23 mouse cellular contexts compared by ENCODE assay signal in genomic region chr8:57567998-57568397, GRCm38 (mm10). TPM values are rescaled to one million over a fixed set of nuclear protein-coding genes. Genes with fewer than 3 reads are reported as not detected.
DNase-seq lines count a peak whose midpoint lies in the region; ATAC-seq and TF ChIP-seq lines count a peak whose summit lies in the region.
"Had no signal": no experiment of that assay in that cellular context is flagged by ENCODE, and none has a peak within 500 bp of the region (broad histone marks: within the 10 kb centered on the region; RNA-seq: fewer than 3 reads in every experiment).

No protein-coding gene starts in this region.

- 81% methylated on average over 7 of the region's 7 CpGs for WGBS in hindbrain, embryonic 13.5 days
- WGBS in hindbrain, embryonic 11.5 days, result 92% methylated on average over 7 of the region's 7 CpGs
- WGBS in kidney, embryonic 15.5 days, result 74% methylated on average over 7 of the region's 7 CpGs
- WGBS in kidney, postnatal 0 days, result 73% methylated on average over 7 of the region's 7 CpGs
- WGBS in kidney, adult 2 months, result 88% methylated on average over 7 of the region's 7 CpGs
- WGBS in neural tube, embryonic 13.5 days, result 57% methylated on average over 7 of the region's 7 CpGs

- no peak for DNase-seq in hindbrain, embryonic 11.5 days (ENCODE audit: low spot score)
- DNase-seq in kidney, postnatal 10 days, result no peak
- DNase-seq in kidney, postnatal 0 days (ENCODE audit: low spot score), result peak; percentile 76
- DNase-seq in kidney, adult 2 months, result no peak
- DNase-seq in neural tube, embryonic 10.5 days (ENCODE audit: extremely low spot score, low spot score), result no peak
- DNase-seq: adrenal gland, adult 2 months; adrenal gland, postnatal 10 days; adrenal gland, postnatal 25 days; cerebellum, adult 11 months; cerebellum, adult 8-10 months; cerebellum, adult 9-11 months; cerebellum, postnatal 14 days; cerebellum, postnatal 36 days; embryo, embryonic 11 days had no signal

- TF ChIP-seq CTCF in kidney, postnatal 0 days (IDR thresholded peaks at IDR 0.05; ENCODE audit: low read depth), result no peak
- no peak for TF ChIP-seq CTCF in kidney, adult 2 months (conservative IDR thresholded peaks at IDR 0.05; ENCODE audit: insufficient read depth, insufficient read length, low read depth, low read length)

- no peak for ATAC-seq in hindbrain, embryonic 13.5 days (ENCODE audit: low FRiP score)
- ATAC-seq in hindbrain, embryonic 11.5 days (ENCODE audit: low FRiP score), result no peak
- ATAC-seq in kidney, embryonic 15.5 days (replicated peaks; ENCODE audit: low FRiP score), result peak; percentile 46; the same call in 1 of the 2 replicates
- ATAC-seq in kidney, postnatal 0 days (replicated peaks; ENCODE audit: low FRiP score, low read depth), result no peak
- no peak for ATAC-seq in neural tube, embryonic 13.5 days (ENCODE audit: low read depth)
- ATAC-seq: forebrain, embryonic 16.5 days had no signal

- no peak for TF ChIP-seq POLR2A in kidney, adult 2 months (IDR thresholded peaks at IDR 0.05; ENCODE audit: low read depth, low read length)

- H3K36me3 ChIP-seq in hindbrain, embryonic 13.5 days, result no peaks in the 10 kb centered on the region
- no peaks in the 10 kb centered on the region for H3K36me3 ChIP-seq in hindbrain, embryonic 11.5 days (ENCODE audit: control insufficient read depth, insufficient read depth, low read length)
- no peaks in the 10 kb centered on the region for H3K36me3 ChIP-seq in kidney, embryonic 15.5 days
- no peaks in the 10 kb centered on the region for H3K36me3 ChIP-seq in kidney, postnatal 0 days (ENCODE audit: insufficient read depth, low read length)
- H3K36me3 ChIP-seq in kidney, adult 2 months (ENCODE audit: control insufficient read depth, insufficient read depth, low read length), result no peaks in the 10 kb centered on the region
- H3K36me3 ChIP-seq in neural tube, embryonic 13.5 days, result no peaks in the 10 kb centered on the region
- H3K36me3 ChIP-seq: embryonic facial prominence, embryonic 13.5 days; embryonic facial prominence, embryonic 15.5 days; forebrain, embryonic 12.5 days had no signal

- no peak overlapping the region for H3K4me2 ChIP-seq in hindbrain, embryonic 13.5 days
- no peak overlapping the region for H3K4me2 ChIP-seq in hindbrain, embryonic 11.5 days (replicated peaks; ENCODE audit: low read depth, low read length)
- H3K4me2 ChIP-seq in kidney, embryonic 15.5 days, result no peak overlapping the region
- no peak overlapping the region for H3K4me2 ChIP-seq in kidney, postnatal 0 days (ENCODE audit: low read length)
- H3K4me2 ChIP-seq in neural tube, embryonic 13.5 days, result no peak overlapping the region
- H3K4me2 ChIP-seq: embryonic facial prominence, embryonic 13.5 days; embryonic facial prominence, embryonic 15.5 days; forebrain, embryonic 12.5 days had no signal

- H3K4me1 ChIP-seq in hindbrain, embryonic 13.5 days (replicated peaks), result peaks cover 23% of the 10 kb centered on the region
- H3K4me1 ChIP-seq in hindbrain, embryonic 11.5 days (replicated peaks; ENCODE audit: control insufficient read depth, insufficient read depth, low read length), result no peaks in the 10 kb centered on the region
- H3K4me1 ChIP-seq in kidney, embryonic 15.5 days, result peaks cover 14% of the 10 kb centered on the region
- H3K4me1 ChIP-seq in kidney, postnatal 0 days (replicated peaks; ENCODE audit: insufficient read depth, low read length), result no peaks in the 10 kb centered on the region
- no peaks in the 10 kb centered on the region for H3K4me1 ChIP-seq in kidney, adult 2 months (ENCODE audit: control insufficient read depth, insufficient read depth, low read length)
- H3K4me1 ChIP-seq in neural tube, embryonic 13.5 days (replicated peaks), result peaks cover 23% of the 10 kb centered on the region

- H3K4me3 ChIP-seq in hindbrain, embryonic 13.5 days, result no peak overlapping the region
- H3K4me3 ChIP-seq in hindbrain, embryonic 11.5 days (ENCODE audit: low read depth, low read length), result no peak overlapping the region
- no peak overlapping the region for H3K4me3 ChIP-seq in kidney, embryonic 15.5 days (replicated peaks)
- no peak overlapping the region for H3K4me3 ChIP-seq in kidney, postnatal 0 days (replicated peaks; ENCODE audit: low read depth, low read length)
- no peak overlapping the region for H3K4me3 ChIP-seq in kidney, adult 2 months (ENCODE audit: insufficient read depth, low read depth, low read length)
- no peak overlapping the region for H3K4me3 ChIP-seq in neural tube, embryonic 13.5 days
- H3K4me3 ChIP-seq: embryonic facial prominence, embryonic 13.5 days; embryonic facial prominence, embryonic 15.5 days; erythroblast, embryonic 14.5 days; forebrain, embryonic 10.5 days; forebrain, embryonic 12.5 days had no signal

- H3K27me3 ChIP-seq in hindbrain, embryonic 13.5 days, result no peaks in the 10 kb centered on the region
- no peaks in the 10 kb centered on the region for H3K27me3 ChIP-seq in hindbrain, embryonic 11.5 days (ENCODE audit: control insufficient read depth, insufficient read depth, low read length)
- no peaks in the 10 kb centered on the region for H3K27me3 ChIP-seq in kidney, embryonic 15.5 days
- H3K27me3 ChIP-seq in kidney, postnatal 0 days (ENCODE audit: insufficient read depth, low read length), result no peaks in the 10 kb centered on the region
- H3K27me3 ChIP-seq in kidney, adult 2 months (replicated peaks; ENCODE audit: control insufficient read depth, insufficient read depth, low read length), result no peaks in the 10 kb centered on the region
- H3K27me3 ChIP-seq in neural tube, embryonic 13.5 days, result no peaks in the 10 kb centered on the region
- H3K27me3 ChIP-seq: embryonic facial prominence, embryonic 13.5 days; embryonic facial prominence, embryonic 15.5 days; forebrain, embryonic 12.5 days had no signal

- peak overlapping the region; percentile 6; the same call in 1 of the 2 replicates for H3K27ac ChIP-seq in hindbrain, embryonic 13.5 days
- H3K27ac ChIP-seq in hindbrain, embryonic 11.5 days (ENCODE audit: low read depth, low read length), result no peak overlapping the region
- H3K27ac ChIP-seq in kidney, embryonic 15.5 days, result 0 out of 2 replicates have a peak overlapping the region, but pooled peaks have one; percentile 38
- no peak overlapping the region for H3K27ac ChIP-seq in kidney, postnatal 0 days
- H3K27ac ChIP-seq in kidney, adult 2 months (ENCODE audit: insufficient read depth, low read depth, low read length), result no peak overlapping the region
- no peak overlapping the region; the same call in 1 of the 2 replicates for H3K27ac ChIP-seq in neural tube, embryonic 13.5 days (replicated peaks)
- H3K27ac ChIP-seq: embryonic facial prominence, embryonic 13.5 days; embryonic facial prominence, embryonic 15.5 days; forebrain, embryonic 10.5 days; forebrain, embryonic 12.5 days had no signal

- no peak overlapping the region for H3K9ac ChIP-seq in hindbrain, embryonic 13.5 days
- H3K9ac ChIP-seq in hindbrain, embryonic 11.5 days (ENCODE audit: low read depth, low read length), result no peak overlapping the region
- no peak overlapping the region for H3K9ac ChIP-seq in kidney, embryonic 15.5 days
- H3K9ac ChIP-seq in kidney, postnatal 0 days (ENCODE audit: low read depth, low read length), result no peak overlapping the region
- H3K9ac ChIP-seq in neural tube, embryonic 13.5 days, result 0 out of 2 replicates have a peak overlapping the region, but pooled peaks have one; percentile 22
- H3K9ac ChIP-seq: embryonic facial prominence, embryonic 13.5 days; embryonic facial prominence, embryonic 15.5 days; forebrain, embryonic 12.5 days had no signal

- no peaks in the 10 kb centered on the region for H3K9me3 ChIP-seq in hindbrain, embryonic 13.5 days
- H3K9me3 ChIP-seq in hindbrain, embryonic 11.5 days (ENCODE audit: control insufficient read depth, low read length), result no peaks in the 10 kb centered on the region
- H3K9me3 ChIP-seq in kidney, embryonic 15.5 days (replicated peaks), result no peaks in the 10 kb centered on the region
- H3K9me3 ChIP-seq in kidney, postnatal 0 days (replicated peaks; ENCODE audit: low read length), result no peaks in the 10 kb centered on the region
- no peaks in the 10 kb centered on the region for H3K9me3 ChIP-seq in neural tube, embryonic 13.5 days
- H3K9me3 ChIP-seq: embryonic facial prominence, embryonic 13.5 days; embryonic facial prominence, embryonic 15.5 days; forebrain, embryonic 10.5 days; forebrain, embryonic 12.5 days had no signal

RNA-seq across cellular contexts. Expression of gene Hmgb2, which starts 56.3 kb away (rescaled TPM):
- 115 and 140 TPM in 2 replicates for polyA plus RNA-seq in hindbrain, embryonic 13.5 days (2015; fragmentation: Nextera tagmentation; extraction: Ambion mirVana)
- 457 and 512 TPM in 2 replicates for polyA plus RNA-seq in hindbrain, embryonic 11.5 days (2014; fragmentation: Nextera tagmentation; extraction: Ambion mirVana)
- polyA plus RNA-seq in kidney, embryonic 15.5 days (2015; fragmentation: Nextera tagmentation; extraction: Ambion mirVana), result 478 and 554 TPM in 2 replicates
- polyA plus RNA-seq in kidney, postnatal 0 days (2015; fragmentation: Nextera tagmentation; extraction: Ambion mirVana), result 307 and 357 TPM in 2 replicates
- 4.2 and 6.8 TPM in 2 replicates for polyA plus RNA-seq in kidney, adult 2 months (2012; rRNA removed)
- 85.6 and 87.2 TPM in 2 replicates for polyA plus RNA-seq in neural tube, embryonic 13.5 days (2015; fragmentation: Nextera tagmentation; extraction: Ambion mirVana)

Comparison
In these comparisons a context has a peak if more than half of its experiments do, and no peak if none do; other contexts are left out.
1. H3K27ac ChIP-seq: peak in hindbrain, embryonic 13.5 days (single experiment) and kidney, embryonic 15.5 days (single experiment); none in hindbrain, embryonic 11.5 days (single experiment), kidney, postnatal 0 days (single experiment), kidney, adult 2 months (single experiment) and neural tube, embryonic 13.5 days (single experiment).
2. RNA of gene Hmgb2, which starts 56.3 kb away (polyA plus RNA-seq): 478 to 554 TPM in kidney, embryonic 15.5 days, 457 to 512 TPM in hindbrain, embryonic 11.5 days, 307 to 357 TPM in kidney, postnatal 0 days, 115 to 140 TPM in hindbrain, embryonic 13.5 days and 85.6 to 87.2 TPM in neural tube, embryonic 13.5 days; 4.2 to 6.8 TPM in kidney, adult 2 months; every median in the first group is over 10 times any median in the second.